Comparison of ENCODE assay signal across 8 mouse cellular contexts in genomic region chr17:24167120-24167519, GRCm38 (mm10). TPM values are rescaled to one million over a fixed set of nuclear protein-coding genes. Genes with fewer than 3 reads are reported as not detected.
DNase-seq lines count a peak whose midpoint lies in the region; ATAC-seq and TF ChIP-seq lines count a peak whose summit lies in the region.

No protein-coding gene starts in this region.

- no peak overlapping the region for H3K9ac ChIP-seq in forebrain, embryonic 15.5 days (replicated peaks)
- H3K9ac ChIP-seq in forebrain, embryonic 14.5 days (ENCODE audit: low read length): no peak overlapping the region
- no peak overlapping the region for H3K9ac ChIP-seq in lung, postnatal 0 days (replicated peaks; ENCODE audit: low read depth)
- H3K9ac ChIP-seq in neural tube, embryonic 15.5 days (replicated peaks): no peak overlapping the region

- peaks cover 45% of the 10 kb centered on the region for H3K4me1 ChIP-seq in forebrain, embryonic 15.5 days
- peaks cover 21% of the 10 kb centered on the region for H3K4me1 ChIP-seq in forebrain, embryonic 14.5 days (ENCODE audit: control insufficient read depth, insufficient read depth, low read length)
- H3K4me1 ChIP-seq in lung, postnatal 0 days (ENCODE audit: insufficient read depth, low read depth, low read length): peaks cover 12% of the 10 kb centered on the region; the same call in 1 of the 2 replicates
- peaks cover 7% of the 10 kb centered on the region for H3K4me1 ChIP-seq in lung, adult 2 months (ENCODE audit: control insufficient read depth, insufficient read depth, low read length)
- peaks cover 52% of the 10 kb centered on the region for H3K4me1 ChIP-seq in neural tube, embryonic 15.5 days

- peaks cover 16% of the 10 kb centered on the region; the same call in 1 of the 2 replicates for H3K36me3 ChIP-seq in forebrain, embryonic 15.5 days
- H3K36me3 ChIP-seq in forebrain, embryonic 14.5 days (ENCODE audit: control insufficient read depth, insufficient read depth, low read length): peaks cover 22% of the 10 kb centered on the region
- H3K36me3 ChIP-seq in lung, postnatal 0 days (ENCODE audit: insufficient read depth, low read length): no peaks in the 10 kb centered on the region
- H3K36me3 ChIP-seq in neural tube, embryonic 15.5 days: peaks cover 13% of the 10 kb centered on the region

- 92% methylated on average over 6 of the region's 6 CpGs for WGBS in forebrain, embryonic 15.5 days
- WGBS in forebrain, embryonic 14.5 days: 87% methylated on average over 6 of the region's 6 CpGs
- WGBS in lung, postnatal 0 days: 77% methylated on average over 6 of the region's 6 CpGs
- WGBS in lung, adult 2 months: 56% methylated on average over 6 of the region's 6 CpGs
- WGBS in neural tube, embryonic 15.5 days: 84% methylated on average over 6 of the region's 6 CpGs

- intact Hi-C loops in left cerebral cortex, postnatal 14 days (cut with DNase I): loop anchor here (5.0 kb wide), 1 partner anchor 40 kb away; the partner anchor contains the start of genes Ntn3 and Tbc1d24

- no peak for TF ChIP-seq CTCF in lung, postnatal 0 days (IDR thresholded peaks at IDR 0.05)
- no peak for TF ChIP-seq CTCF in lung, adult 2 months (IDR thresholded peaks at IDR 0.05; ENCODE audit: insufficient read depth, low read length)

- no peak for ATAC-seq in forebrain, embryonic 15.5 days (replicated peaks)
- no peak for ATAC-seq in forebrain, embryonic 14.5 days
- no peak for ATAC-seq in lung, postnatal 0 days
- no peak for ATAC-seq in neural tube, embryonic 15.5 days (ENCODE audit: low FRiP score)

- H3K4me2 ChIP-seq in forebrain, embryonic 15.5 days (replicated peaks): peak overlapping the region; percentile 91; the same call in 1 of the 2 replicates
- no peak overlapping the region for H3K4me2 ChIP-seq in forebrain, embryonic 14.5 days (ENCODE audit: low read length)
- H3K4me2 ChIP-seq in lung, postnatal 0 days (replicated peaks; ENCODE audit: low read depth, low read length): peak overlapping the region; percentile 89; the same call in 1 of the 2 replicates
- peak overlapping the region; percentile 80 for H3K4me2 ChIP-seq in neural tube, embryonic 15.5 days

- H3K27me3 ChIP-seq in forebrain, embryonic 15.5 days: no peaks in the 10 kb centered on the region
- no peaks in the 10 kb centered on the region for H3K27me3 ChIP-seq in forebrain, embryonic 14.5 days (replicated peaks; ENCODE audit: control insufficient read depth, insufficient read depth, low read length)
- H3K27me3 ChIP-seq in lung, postnatal 0 days (replicated peaks; ENCODE audit: insufficient read depth, low read length): no peaks in the 10 kb centered on the region
- H3K27me3 ChIP-seq in neural tube, embryonic 15.5 days (replicated peaks): no peaks in the 10 kb centered on the region

- TF ChIP-seq POLR2A in lung, adult 2 months (IDR thresholded peaks at IDR 0.05; ENCODE audit: borderline replicate concordance, extremely low read depth, low read depth, low read length): no peak

- peak overlapping the region; percentile 95; the same call in 1 of the 2 replicates for H3K4me3 ChIP-seq in forebrain, embryonic 15.5 days
- H3K4me3 ChIP-seq in forebrain, embryonic 14.5 days (ENCODE audit: low read depth, low read length): no peak overlapping the region
- H3K4me3 ChIP-seq in lung, postnatal 0 days (ENCODE audit: low read depth, low read length): no peak overlapping the region
- no peak overlapping the region for H3K4me3 ChIP-seq in lung, adult 2 months (replicated peaks; ENCODE audit: extremely low read depth, low read depth, low read length)
- peak overlapping the region; percentile 75 for H3K4me3 ChIP-seq in neural tube, embryonic 15.5 days (replicated peaks)

- H3K9me3 ChIP-seq in forebrain, embryonic 15.5 days: no peaks in the 10 kb centered on the region
- no peaks in the 10 kb centered on the region for H3K9me3 ChIP-seq in forebrain, embryonic 14.5 days (replicated peaks; ENCODE audit: control insufficient read depth, low read length)
- no peaks in the 10 kb centered on the region for H3K9me3 ChIP-seq in lung, postnatal 0 days (ENCODE audit: low read length)
- no peaks in the 10 kb centered on the region for H3K9me3 ChIP-seq in neural tube, embryonic 15.5 days (replicated peaks)

- TF ChIP-seq EP300 in lung, postnatal 0 days (IDR thresholded peaks at IDR 0.05): no peak

- DNase-seq in forebrain, embryonic 14.5 days (ENCODE audit: low spot score): no peak
- DNase-seq in lung, postnatal 0 days (ENCODE audit: low spot score): no peak
- no peak for DNase-seq in lung, adult 2 months
- peak; percentile 39 for DNase-seq in kidney, postnatal 14 days
- DNase-seq in left cerebral cortex, postnatal 14 days (ENCODE audit: low spot score in 2 of 2): no peak
- no peak for DNase-seq in adrenal gland, adult 2 months

- no peak overlapping the region for H3K27ac ChIP-seq in forebrain, embryonic 15.5 days (replicated peaks)
- H3K27ac ChIP-seq in forebrain, embryonic 14.5 days (ENCODE audit: low read depth, low read length): no peak overlapping the region
- H3K27ac ChIP-seq in lung, postnatal 0 days (ENCODE audit: low read length): no peak overlapping the region
- H3K27ac ChIP-seq in neural tube, embryonic 15.5 days (replicated peaks): no peak overlapping the region

RNA-seq across cellular contexts. Expression of gene Atp6v0c, which starts 2.4 kb away (rescaled TPM):
- 872 and 917 TPM in 2 replicates for polyA plus RNA-seq in forebrain, embryonic 15.5 days (2015; fragmentation: Nextera tagmentation; extraction: Ambion mirVana)
- 1,021 and 1,033 TPM in 2 replicates for polyA plus RNA-seq in forebrain, embryonic 14.5 days (2014; fragmentation: Nextera tagmentation; extraction: Ambion mirVana)
- 566 and 620 TPM in 2 replicates for polyA plus RNA-seq in lung, postnatal 0 days (2015; fragmentation: Nextera tagmentation; extraction: Ambion mirVana)
- 880 and 1,077 TPM in 2 replicates for polyA plus RNA-seq in lung, adult 2 months (2012; rRNA removed)
- polyA plus RNA-seq in neural tube, embryonic 15.5 days (2015; fragmentation: Nextera tagmentation; extraction: Ambion mirVana): 1,457 and 1,659 TPM in 2 replicates
- total RNA-seq in left cerebral cortex, postnatal 14 days (2021): 1,000 to 10,000 TPM; 1,506 to 1,590 TPM
- 100 to 1,000 TPM; 476 to 493 TPM for total RNA-seq in adrenal gland, adult 2 months (2021)
- polyA plus RNA-seq in adrenal gland, adult 2 months (2012; rRNA removed): 1,190 and 1,565 TPM in 2 replicates

RNA-seq across cellular contexts. Expression of gene Amdhd2, which starts 3.6 kb away (rescaled TPM):
- polyA plus RNA-seq in forebrain, embryonic 15.5 days (2015; fragmentation: Nextera tagmentation; extraction: Ambion mirVana): 28.7 and 31.5 TPM in 2 replicates
- polyA plus RNA-seq in forebrain, embryonic 14.5 days (2014; fragmentation: Nextera tagmentation; extraction: Ambion mirVana): 28.4 and 29.6 TPM in 2 replicates
- 44.1 and 44.2 TPM in 2 replicates for polyA plus RNA-seq in lung, postnatal 0 days (2015; fragmentation: Nextera tagmentation; extraction: Ambion mirVana)
- 58.3 and 58.8 TPM in 2 replicates for polyA plus RNA-seq in lung, adult 2 months (2012; rRNA removed)
- 35.7 and 37.8 TPM in 2 replicates for polyA plus RNA-seq in neural tube, embryonic 15.5 days (2015; fragmentation: Nextera tagmentation; extraction: Ambion mirVana)
- 10 to 100 TPM; 32.4 to 36.1 TPM for total RNA-seq in left cerebral cortex, postnatal 14 days (2021)
- 10 to 100 TPM; 30.1 to 42.1 TPM for total RNA-seq in adrenal gland, adult 2 months (2021)
- 68.4 and 71.3 TPM in 2 replicates for polyA plus RNA-seq in adrenal gland, adult 2 months (2012; rRNA removed)

RNA-seq across cellular contexts. Expression of gene Pdpk1, which starts 16.4 kb away (rescaled TPM):
- polyA plus RNA-seq in forebrain, embryonic 15.5 days (2015; fragmentation: Nextera tagmentation; extraction: Ambion mirVana): 58.8 and 61.9 TPM in 2 replicates
- polyA plus RNA-seq in forebrain, embryonic 14.5 days (2014; fragmentation: Nextera tagmentation; extraction: Ambion mirVana): 42.6 and 59.0 TPM in 2 replicates
- 26.4 and 32.3 TPM in 2 replicates for polyA plus RNA-seq in lung, postnatal 0 days (2015; fragmentation: Nextera tagmentation; extraction: Ambion mirVana)
- 16.4 and 19.8 TPM in 2 replicates for polyA plus RNA-seq in lung, adult 2 months (2012; rRNA removed)
- polyA plus RNA-seq in neural tube, embryonic 15.5 days (2015; fragmentation: Nextera tagmentation; extraction: Ambion mirVana): 63.9 and 68.9 TPM in 2 replicates
- total RNA-seq in left cerebral cortex, postnatal 14 days (2021): 10 to 100 TPM; 89.4 to 95.5 TPM
- total RNA-seq in adrenal gland, adult 2 months (2021): 10 to 100 TPM; 56.4 to 62.0 TPM
- 23.6 and 24.7 TPM in 2 replicates for polyA plus RNA-seq in adrenal gland, adult 2 months (2012; rRNA removed)

RNA-seq across cellular contexts. Expression of gene Tbc1d24, which starts 38.2 kb away (rescaled TPM):
- 18.8 and 19.5 TPM in 2 replicates for polyA plus RNA-seq in forebrain, embryonic 15.5 days (2015; fragmentation: Nextera tagmentation; extraction: Ambion mirVana)
- polyA plus RNA-seq in forebrain, embryonic 14.5 days (2014; fragmentation: Nextera tagmentation; extraction: Ambion mirVana): 10.5 and 15.0 TPM in 2 replicates
- 1.8 and 1.9 TPM in 2 replicates for polyA plus RNA-seq in lung, postnatal 0 days (2015; fragmentation: Nextera tagmentation; extraction: Ambion mirVana)
- polyA plus RNA-seq in lung, adult 2 months (2012; rRNA removed): 13.9 and 30.2 TPM in 2 replicates
- 21.0 and 24.0 TPM in 2 replicates for polyA plus RNA-seq in neural tube, embryonic 15.5 days (2015; fragmentation: Nextera tagmentation; extraction: Ambion mirVana)
- total RNA-seq in left cerebral cortex, postnatal 14 days (2021): 10 to 100 TPM; 71.1 to 72.5 TPM
- 10 to 100 TPM; 13.4 to 17.1 TPM for total RNA-seq in adrenal gland, adult 2 months (2021)
- 24.6 and 33.5 TPM in 2 replicates for polyA plus RNA-seq in adrenal gland, adult 2 months (2012; rRNA removed)

RNA-seq across cellular contexts. Expression of gene Ntn3, which starts 42.2 kb away (rescaled TPM):
- polyA plus RNA-seq in forebrain, embryonic 15.5 days (2015; fragmentation: Nextera tagmentation; extraction: Ambion mirVana): 4.9 and 5.2 TPM in 2 replicates
- 2.6 and 3.0 TPM in 2 replicates for polyA plus RNA-seq in forebrain, embryonic 14.5 days (2014; fragmentation: Nextera tagmentation; extraction: Ambion mirVana)
- polyA plus RNA-seq in lung, postnatal 0 days (2015; fragmentation: Nextera tagmentation; extraction: Ambion mirVana): 2.3 and 2.5 TPM in 2 replicates
- 8.2 and 10.4 TPM in 2 replicates for polyA plus RNA-seq in lung, adult 2 months (2012; rRNA removed)
- polyA plus RNA-seq in neural tube, embryonic 15.5 days (2015; fragmentation: Nextera tagmentation; extraction: Ambion mirVana): 5.9 and 6.0 TPM in 2 replicates
- total RNA-seq in left cerebral cortex, postnatal 14 days (2021): 10 to 100 TPM; 11.0 to 12.6 TPM
- 1 to 10 TPM; 1.4 to 2.4 TPM for total RNA-seq in adrenal gland, adult 2 months (2021)
- 7.4 and 8.8 TPM in 2 replicates for polyA plus RNA-seq in adrenal gland, adult 2 months (2012; rRNA removed)

Comparison
In these comparisons a context has a peak if more than half of its experiments do, and no peak if none do; other contexts are left out.
1. H3K4me3 ChIP-seq: peak in forebrain, embryonic 15.5 days (single experiment) and neural tube, embryonic 15.5 days (single experiment); none in forebrain, embryonic 14.5 days (single experiment), lung, postnatal 0 days (single experiment) and lung, adult 2 months (single experiment).